Mouse (Mus musculus): ENCODE measurements around the gene Olfr465-ps1. TPM values are rescaled to one million over a fixed set of nuclear protein-coding genes. Genes with fewer than 3 reads are reported as not detected.

Gene Olfr465-ps1
- total and polyA plus RNA-seq, 3 experiments = not detected

DNA sequence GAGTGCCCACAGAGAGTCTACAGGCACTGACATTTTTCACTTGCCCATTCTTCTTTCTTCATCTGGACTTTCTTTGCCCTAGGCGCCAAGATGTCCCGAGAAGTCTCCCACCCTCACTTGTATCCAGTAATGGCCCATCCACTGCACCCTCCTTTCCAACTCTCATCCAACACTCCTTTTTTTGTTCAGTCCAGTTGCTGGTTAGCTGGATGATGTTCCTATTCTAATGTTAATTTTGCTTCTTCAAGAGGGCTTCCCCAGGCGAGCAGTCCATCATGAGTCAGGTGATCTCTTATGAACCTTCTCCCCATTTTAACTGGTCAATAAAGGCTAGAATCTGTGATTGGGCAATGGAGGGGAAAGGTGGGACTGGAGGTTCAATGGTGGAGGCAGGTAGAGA, 36.2 kb downstream of the Olfr465-ps1 start:
- no peak overlapping the region for H3K4me2 ChIP-seq (ENCODE audit: insufficient read depth, low read depth, poor library complexity, severe bottlenecking)
- in situ Hi-C loops (cut with MboI; ENCODE audit: low pct_ligation_motif_present, low pct_unique_long_range_greater_than_20kb, low sequenced_read_pairs) = no loop called here
- no peak overlapping the region for H3K9ac ChIP-seq (ENCODE audit: insufficient read depth, low read depth)
- H3K4me3 ChIP-seq (replicated peaks in 1 of 3; ENCODE audit: low read depth in 2 of 3, low read length in 2 of 3, poor library complexity in 1 of 3) = no peak overlapping the region
- dilution Hi-C loops (cut with MboI; ENCODE audit: extremely low pct_ligation_motif_present, extremely low pct_unique_long_range_greater_than_20kb, low sequenced_read_pairs) = no loop called here
- H3K27ac ChIP-seq (ENCODE audit: insufficient read depth, low read depth) = no peak overlapping the region
- TF ChIP-seq ETS1 (conservative IDR thresholded peaks at IDR 0.05; ENCODE audit: low read depth, low read length) = no peak
- no peak for TF ChIP-seq ZMIZ1 (IDR thresholded peaks at IDR 0.05; ENCODE audit: low read depth, low read length)
- no peak for TF ChIP-seq MXI1 (IDR thresholded peaks at IDR 0.05; ENCODE audit: low read depth, low read length)
- TF ChIP-seq MAFK (IDR thresholded peaks at IDR 0.05; ENCODE audit: insufficient replicate concordance, low read length) = no peak
- no peak for TF ChIP-seq ZNF384 (IDR thresholded peaks at IDR 0.05; ENCODE audit: low read depth, low read length)
- TF ChIP-seq ELF1 (IDR thresholded peaks at IDR 0.05; ENCODE audit: low read depth, low read length) = no peak
- no peak for TF ChIP-seq JUN (IDR thresholded peaks at IDR 0.05; ENCODE audit: insufficient read depth, low read depth, low read length)
- TF ChIP-seq USF1 (IDR thresholded peaks at IDR 0.05; ENCODE audit: low read depth, low read length) = no peak
- no peak for TF ChIP-seq NELFE (IDR thresholded peaks at IDR 0.05; ENCODE audit: low read depth, low read length)
- no peak for TF ChIP-seq GABPA (IDR thresholded peaks at IDR 0.05; ENCODE audit: insufficient replicate concordance, low read depth, low read length)
- no peak for TF ChIP-seq MYC (IDR thresholded peaks at IDR 0.05; ENCODE audit: low read depth, low read length)
- no peak for TF ChIP-seq SIN3A (IDR thresholded peaks at IDR 0.05; ENCODE audit: low read length)
- TF ChIP-seq CHD1 (IDR thresholded peaks at IDR 0.05; ENCODE audit: low read depth, low read length) = no peak
- TF ChIP-seq ZC3H11A (IDR thresholded peaks at IDR 0.05; ENCODE audit: low read depth, low read length) = no peak
- TF ChIP-seq JUND (conservative IDR thresholded peaks at IDR 0.05; ENCODE audit: low read depth, low read length) = no peak
- no peaks in the 10 kb centered on the region for H3K36me3 ChIP-seq (replicated peaks in 1 of 2; ENCODE audit: control insufficient read depth in 1 of 2, insufficient read depth in 1 of 2, low read length in 1 of 2)
- H3K79me2 ChIP-seq (replicated peaks; ENCODE audit: control insufficient read depth, extremely low read depth, insufficient read depth, poor library complexity, severe bottlenecking) = no peaks in the 10 kb centered on the region
- H3K9me3 ChIP-seq (replicated peaks; ENCODE audit: low read length) = no peaks in the 10 kb centered on the region
- no peak for DNase-seq (ENCODE audit: extremely low read depth)
- H3K27me3 ChIP-seq (replicated peaks) = peaks cover 2% of the 10 kb centered on the region
- H3K4me1 ChIP-seq (ENCODE audit: control insufficient read depth in 1 of 2, insufficient read depth in 2 of 2) = no peaks in the 10 kb centered on the region

DNA sequence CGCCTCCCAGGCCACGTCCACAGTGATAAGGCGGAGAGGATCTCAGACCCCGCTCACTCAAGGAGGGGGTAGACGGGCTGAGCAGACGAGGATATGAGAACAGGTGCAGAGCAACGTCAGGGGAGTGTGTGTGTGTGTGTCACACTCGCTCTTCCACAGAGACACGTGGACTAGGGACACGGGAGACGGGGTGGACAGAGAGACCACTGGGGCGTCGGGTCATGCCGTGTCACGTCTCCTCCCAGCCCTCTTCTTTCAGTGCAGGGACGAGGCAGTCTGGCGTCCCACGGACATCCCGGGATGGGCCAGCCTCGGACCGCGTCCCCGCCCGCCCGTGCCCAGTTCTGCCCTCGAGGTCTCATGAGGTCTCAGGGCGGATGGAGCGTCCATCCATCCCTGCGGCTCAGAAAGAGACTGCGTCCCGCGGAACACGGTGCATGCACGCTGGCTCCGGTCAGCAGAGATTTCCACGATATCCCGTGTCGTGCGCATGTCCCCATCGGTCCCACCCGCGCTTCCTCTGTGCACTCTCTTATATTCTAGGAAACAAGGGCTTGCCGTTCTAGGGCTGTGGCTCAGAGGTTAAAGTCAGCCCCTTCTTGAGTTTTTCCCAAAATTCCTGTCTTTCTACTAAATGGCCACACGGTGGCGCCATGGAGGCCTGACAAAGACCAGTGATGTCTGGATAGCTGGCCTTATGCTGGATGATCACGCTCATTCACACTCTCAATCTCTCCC, 38.0 kb downstream of the Olfr465-ps1 start:
- peak; percentile 59 for DNase-seq (ENCODE audit: extremely low read depth)
- TF ChIP-seq ZC3H11A (IDR thresholded peaks at IDR 0.05; ENCODE audit: low read depth, low read length) (no peak), CHD2 (IDR thresholded peaks at IDR 0.05; ENCODE audit: low read length) (no peak), KAT2A (IDR thresholded peaks at IDR 0.05; ENCODE audit: insufficient replicate concordance, low read length) (no peak), UBTF (IDR thresholded peaks at IDR 0.05; ENCODE audit: low read depth, low read length) (no peak), NRF1 (IDR thresholded peaks at IDR 0.05; ENCODE audit: low read depth, low read length) (no peak), ELF1 (IDR thresholded peaks at IDR 0.05; ENCODE audit: low read depth, low read length) (no peak), JUND (conservative IDR thresholded peaks at IDR 0.05; ENCODE audit: low read depth, low read length) (no peak), HCFC1 (IDR thresholded peaks at IDR 0.05; ENCODE audit: low read depth, low read length) (no peak), NELFE (IDR thresholded peaks at IDR 0.05; ENCODE audit: low read depth, low read length) (no peak), MAZ (IDR thresholded peaks at IDR 0.05; ENCODE audit: low read depth, low read length) (no peak), TBP (conservative IDR thresholded peaks at IDR 0.05; ENCODE audit: low read depth, low read length) (no peak), TCF12 (IDR thresholded peaks at IDR 0.05; ENCODE audit: low read depth, low read length) (no peak), RAD21 (IDR thresholded peaks at IDR 0.05; ENCODE audit: low read depth, low read length) (peak; percentile 30), CTCF (conservative IDR thresholded peaks at IDR 0.05 in 1 of 2, IDR thresholded peaks at IDR 0.05 in 1 of 2; ENCODE audit: low read depth in 2 of 2, low read length in 2 of 2) (peak; percentile 57 to 61), USF1 (IDR thresholded peaks at IDR 0.05; ENCODE audit: low read depth, low read length) (no peak), SMC3 (IDR thresholded peaks at IDR 0.05; ENCODE audit: low read depth, low read length) (peak; percentile 52), EP300 (IDR thresholded peaks at IDR 0.05; ENCODE audit: low read length) (no peak), POLR2AphosphoS2 (IDR thresholded peaks at IDR 0.05; ENCODE audit: low read depth, low read length) (no peak), MAFK (IDR thresholded peaks at IDR 0.05; ENCODE audit: insufficient replicate concordance, low read length) (no peak)
- no peak overlapping the region for H3K4me3 ChIP-seq (replicated peaks in 1 of 3; ENCODE audit: low read depth in 2 of 3, low read length in 2 of 3, poor library complexity in 1 of 3)
- peaks cover 2% of the 10 kb centered on the region for H3K27me3 ChIP-seq (replicated peaks)
- H3K36me3 ChIP-seq (replicated peaks in 1 of 2; ENCODE audit: control insufficient read depth in 1 of 2, insufficient read depth in 1 of 2, low read length in 1 of 2) = no peaks in the 10 kb centered on the region
- no peak overlapping the region for H3K27ac ChIP-seq (ENCODE audit: insufficient read depth, low read depth)
- in situ Hi-C loops (cut with MboI; ENCODE audit: low pct_ligation_motif_present, low pct_unique_long_range_greater_than_20kb, low sequenced_read_pairs) (loop anchor here (25.0 kb wide), 1 partner anchor 111 kb away; the partner anchor contains the start of gene Zfp369), dilution Hi-C loops (cut with MboI; ENCODE audit: extremely low pct_ligation_motif_present, extremely low pct_unique_long_range_greater_than_20kb, low sequenced_read_pairs) (no loop called here)
- no peaks in the 10 kb centered on the region for H3K4me1 ChIP-seq (ENCODE audit: control insufficient read depth in 1 of 2, insufficient read depth in 2 of 2)
- no peaks in the 10 kb centered on the region for H3K9me3 ChIP-seq (replicated peaks; ENCODE audit: low read length)
- no peak overlapping the region for H3K9ac ChIP-seq (ENCODE audit: insufficient read depth, low read depth)
- no peak overlapping the region for H3K4me2 ChIP-seq (ENCODE audit: insufficient read depth, low read depth, poor library complexity, severe bottlenecking)
- H3K79me2 ChIP-seq (replicated peaks; ENCODE audit: control insufficient read depth, extremely low read depth, insufficient read depth, poor library complexity, severe bottlenecking) = no peaks in the 10 kb centered on the region

Data from CH12.LX (cell line).